Mouse (Mus musculus) Patski (cell line): ENCODE data around the gene Plk3. TPM values are rescaled to one million over a fixed set of nuclear protein-coding genes. Genes with fewer than 3 reads are reported as not detected.

ENCODE experiments used
- ATAC-seq: fragments of 100-300 bp; one replicate; pipeline ENCODE4 v1.8.0; 2021
- CTCF ChIA-PET: fragments of 350-600 bp; sonication (Branson Sonifier 250); formaldehyde crosslinking; loops from one replicate; lab custom pipeline; 2022; ENCODE audit warnings: inconsistent platforms; lab: Charles Lee
- POLR2A ChIA-PET: fragments of 350-600 bp; sonication (Branson Sonifier 250); formaldehyde crosslinking; loops from one replicate; lab custom pipeline; 2022; ENCODE audit warnings: antibody characterized with exemption, inconsistent platforms; lab: Charles Lee
- DNase-seq: peaks from one replicate; pipeline ENCODE4 v3.0.0-alpha.2; 2011; ENCODE audit warnings: low read depth, low spot score
- H3K27me3 ChIP-seq: fragments of 371-371 bp; one replicate; pipeline ENCODE4 v1.5.1; 2021
- CTCF ChIP-seq: fragments of 100-300 bp; IDR thresholded peaks from one replicate; pipeline ENCODE4 v1.5.1; 2021
- in situ Hi-C: fragments of 300-500 bp; cut with MboI; formaldehyde crosslinking; loops from 3 replicates; pipeline ENCODE4 v1.11.1; 2018; ENCODE audit warnings: low pct_unique_long_range_greater_than_20kb, mixed read lengths
- polyA plus RNA-seq: library from polyadenylated mRNA; unstranded; gene quantifications from one replicate; pipeline ENCODE4 v1.2.3, GENCODE M21; 2021

Plk3 gene
- polyA plus RNA-seq, 1 experiment from 2014 or later = 9.7 TPM

DNA sequence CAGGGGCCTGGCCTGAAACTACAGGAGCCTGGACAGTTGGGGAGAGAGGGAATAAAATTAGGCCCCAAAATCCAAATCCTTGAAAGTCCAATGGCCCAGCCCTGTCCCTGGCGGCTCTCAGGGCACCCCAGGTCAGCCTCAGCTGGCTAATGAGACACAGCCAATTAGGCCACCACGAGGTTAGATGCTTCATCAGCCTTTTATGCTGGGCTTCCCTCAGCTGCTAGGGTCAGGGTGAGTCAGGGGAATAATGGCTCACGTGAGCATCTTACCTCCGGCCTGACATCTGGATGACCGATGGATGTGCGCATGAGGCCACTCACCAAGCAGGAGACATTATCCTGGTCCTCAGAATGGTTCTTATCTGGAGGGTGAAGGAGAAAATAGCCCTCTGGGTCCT lies 3.0 kb downstream of the Plk3 start:
- CTCF ChIA-PET = no interaction called here

DNA sequence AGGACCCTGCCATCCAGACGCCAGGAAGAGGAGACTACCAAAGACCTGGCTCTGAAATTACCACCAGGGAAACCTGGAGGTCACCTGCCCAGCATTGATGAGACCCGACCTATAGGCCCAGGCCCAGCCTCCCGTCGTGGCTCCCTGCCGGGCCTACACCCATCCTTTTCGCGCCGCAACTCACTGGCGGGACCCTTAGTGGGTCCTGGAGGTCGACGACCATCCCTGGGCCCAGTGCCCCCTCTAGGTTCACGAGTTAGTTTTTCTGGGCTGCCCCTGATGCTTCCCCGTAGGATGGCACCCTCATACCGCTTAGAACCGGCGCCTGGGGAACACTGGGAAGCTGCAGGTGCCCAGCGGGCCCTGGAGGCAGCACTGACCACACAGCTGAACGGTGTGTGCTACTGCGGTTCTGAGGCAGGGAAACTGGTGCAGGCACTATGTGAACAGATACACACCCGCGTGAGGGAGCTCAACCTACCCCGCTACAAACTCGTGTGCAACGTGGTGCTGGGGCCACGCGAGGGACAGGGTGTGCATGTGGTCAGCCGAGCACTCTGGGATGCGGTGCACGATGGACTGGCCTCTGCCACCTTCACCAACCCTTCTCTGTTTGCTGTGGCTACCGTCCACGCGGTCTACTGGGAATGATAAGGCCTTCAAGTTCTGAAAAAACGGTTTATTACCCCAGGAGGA lies 5.6 kb downstream of the Plk3 start:
- ChIA-PET CTCF (interaction anchor here (1.1 kb wide), 1 partner anchor 11 kb away, joined by 3 read pairs; no protein-coding TSS in a partner anchor), POLR2A (no interaction called here)
- H3K27me3 ChIP-seq = no peaks in the 10 kb centered on the region
- no peak for TF ChIP-seq CTCF
- no peak for ATAC-seq
- no peak for DNase-seq
- in situ Hi-C loops = loop anchor here (10.0 kb wide), 1 partner anchor 403 kb away; the partner anchor contains the start of gene Tesk2

More for the DNA sequence above, 3.0 kb downstream of the Plk3 start:
- POLR2A ChIA-PET = no interaction called here
- TF ChIP-seq CTCF = no peak
- ATAC-seq = no peak
- no peaks in the 10 kb centered on the region for H3K27me3 ChIP-seq
- in situ Hi-C loops = loop anchor here (5.0 kb wide), 1 partner anchor 308 kb away; the partner anchor contains the start of gene Hpdl
- no peak for DNase-seq

DNA sequence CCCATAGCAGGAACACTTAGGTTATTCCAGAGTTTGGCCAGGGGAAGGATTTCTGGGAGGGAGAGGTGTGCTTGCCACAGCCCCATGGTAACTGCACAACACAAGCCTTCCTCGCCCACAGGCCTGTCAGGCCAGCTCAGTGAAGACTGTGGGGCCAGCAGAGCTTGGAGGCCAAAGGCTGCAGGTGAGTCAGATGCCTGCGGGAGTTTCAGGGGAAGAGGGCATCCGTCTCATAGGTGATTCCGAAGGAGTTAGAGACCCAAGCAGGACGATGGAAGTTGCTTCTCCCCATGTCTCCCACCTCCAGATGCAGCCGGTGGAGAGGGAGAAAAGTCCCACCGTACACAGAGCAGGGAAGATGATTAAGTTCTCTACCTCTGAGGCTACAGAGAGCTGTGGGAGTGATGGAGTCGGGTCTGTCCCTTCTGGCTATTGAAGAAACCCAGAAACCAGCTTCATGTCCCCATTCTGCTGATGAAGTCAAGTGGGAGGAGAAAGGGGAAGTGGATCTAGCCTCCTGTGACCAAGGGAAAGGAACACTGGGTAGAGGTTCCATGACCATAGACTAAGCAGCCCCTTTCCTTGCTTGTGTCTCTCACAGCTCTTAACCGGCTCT lies 7.0 kb downstream of the Plk3 start, which contains the start of gene Tctex1d4:
TSS of gene Tctex1d4 (plus strand) at position 120 of the 616 bp plus-strand sequence.
- no peak for TF ChIP-seq CTCF
- no peaks in the 10 kb centered on the region for H3K27me3 ChIP-seq
- DNase-seq = no peak
- CTCF ChIA-PET = interaction anchor here (1.1 to 1.5 kb wide), 4 partner anchors 14 to 124 kb away, joined by 3 to 4 read pairs (median 4); no protein-coding TSS in a partner anchor
- POLR2A ChIA-PET = no interaction called here
- in situ Hi-C loops = loop anchor here (10.0 kb wide), 1 partner anchor 402 kb away; the partner anchor contains the start of gene Tesk2
- ATAC-seq = peak; percentile 65

DNA sequence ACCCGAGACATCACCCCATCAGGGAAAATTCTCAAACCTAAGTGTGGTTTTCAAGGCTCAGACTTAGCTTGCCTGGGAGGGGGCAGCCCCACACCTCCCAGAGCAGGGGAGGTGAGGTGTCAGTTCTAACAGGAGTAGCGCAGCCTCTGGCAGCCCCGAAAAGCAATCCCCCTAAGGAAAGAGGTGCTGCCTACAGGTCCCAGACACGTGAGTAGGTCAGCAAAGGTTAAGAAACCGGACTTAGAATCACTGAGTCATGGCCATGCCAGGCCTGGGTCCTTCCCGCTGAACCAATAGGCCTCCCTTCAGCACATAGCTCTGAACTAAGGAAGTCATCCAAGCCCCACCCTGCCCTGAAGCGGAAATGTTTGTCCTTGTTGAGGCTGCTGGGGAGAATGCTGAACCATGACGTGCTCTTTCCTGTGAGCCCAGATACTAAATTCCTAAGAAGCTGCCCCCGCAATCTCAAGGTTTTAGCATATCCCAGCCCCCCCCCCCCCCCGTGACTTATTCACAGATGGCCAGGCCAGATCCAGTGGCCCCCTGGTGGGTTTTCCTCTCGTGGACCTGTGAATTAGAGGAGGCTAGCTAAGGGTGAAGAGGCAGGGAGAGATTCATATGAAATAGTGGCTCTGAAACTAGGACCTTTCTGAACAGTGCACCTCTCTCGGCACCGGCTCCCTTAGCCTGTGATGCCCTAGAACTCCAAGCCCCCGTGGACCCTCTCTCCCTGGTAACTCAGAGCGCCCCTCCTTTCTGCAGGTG lies 7.7 kb downstream of the Plk3 start:
- CTCF ChIA-PET = interaction anchor here (1.1 to 1.5 kb wide), 5 partner anchors 8 to 124 kb away, joined by 3 to 5 read pairs (median 4); partner anchors contain the start of gene Plk3
- no peaks in the 10 kb centered on the region for H3K27me3 ChIP-seq
- ATAC-seq (peak; percentile 77), DNase-seq (no peak)
- in situ Hi-C loops = loop anchor here (10.0 kb wide), 1 partner anchor 401 kb away; the partner anchor contains the start of gene Tesk2
- POLR2A ChIA-PET = interaction anchor here (1.2 kb wide), 1 partner anchor 310 kb away, joined by 3 read pairs; no protein-coding TSS in a partner anchor
- no peak for TF ChIP-seq CTCF

DNA sequence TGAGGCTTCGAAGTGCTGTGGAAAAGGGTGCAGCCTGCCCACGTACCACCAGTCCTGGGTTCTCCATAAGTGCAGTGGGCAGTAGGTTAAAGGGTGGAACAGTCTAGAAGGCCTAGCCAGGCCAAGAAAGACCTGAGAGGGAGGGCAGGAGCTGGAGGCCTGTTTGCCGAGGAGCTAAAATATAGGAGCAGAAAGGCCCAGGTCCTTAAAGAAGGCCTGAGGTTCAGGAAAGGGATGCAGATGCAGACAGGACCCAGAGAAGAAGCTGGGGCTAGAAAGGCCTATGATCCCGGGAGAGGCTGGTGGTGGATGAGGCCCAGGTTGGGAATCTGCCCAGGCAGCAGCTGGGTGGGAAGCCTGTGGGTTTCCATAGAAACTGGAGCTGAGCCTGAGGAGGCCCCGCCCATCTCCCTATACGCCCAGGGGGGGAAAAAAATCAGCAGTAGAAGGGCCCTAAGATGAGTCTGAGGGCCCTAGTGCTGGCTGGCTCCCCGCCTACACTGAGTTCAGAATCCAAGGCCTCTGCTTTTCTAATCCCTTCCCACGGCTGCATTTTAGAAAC lies 8.3 kb downstream of the Plk3 start, which contains the start of gene Btbd19:
TSS of gene Btbd19 (minus strand) at position 378 of the 562 bp plus-strand sequence.
- in situ Hi-C loops = loop anchor here (10.0 kb wide), 1 partner anchor 401 kb away; the partner anchor contains the start of gene Tesk2
- ATAC-seq (peak; percentile 9), DNase-seq (no peak)
- CTCF ChIA-PET = interaction anchor here (1.1 to 1.5 kb wide), 3 partner anchors 8 to 104 kb away, joined by 3 to 5 read pairs (median 4); partner anchors contain the start of gene Plk3
- no peak for TF ChIP-seq CTCF
- POLR2A ChIA-PET = interaction anchor here (1.2 kb wide), 1 partner anchor 310 kb away, joined by 3 read pairs; no protein-coding TSS in a partner anchor
- H3K27me3 ChIP-seq = no peaks in the 10 kb centered on the region

DNA sequence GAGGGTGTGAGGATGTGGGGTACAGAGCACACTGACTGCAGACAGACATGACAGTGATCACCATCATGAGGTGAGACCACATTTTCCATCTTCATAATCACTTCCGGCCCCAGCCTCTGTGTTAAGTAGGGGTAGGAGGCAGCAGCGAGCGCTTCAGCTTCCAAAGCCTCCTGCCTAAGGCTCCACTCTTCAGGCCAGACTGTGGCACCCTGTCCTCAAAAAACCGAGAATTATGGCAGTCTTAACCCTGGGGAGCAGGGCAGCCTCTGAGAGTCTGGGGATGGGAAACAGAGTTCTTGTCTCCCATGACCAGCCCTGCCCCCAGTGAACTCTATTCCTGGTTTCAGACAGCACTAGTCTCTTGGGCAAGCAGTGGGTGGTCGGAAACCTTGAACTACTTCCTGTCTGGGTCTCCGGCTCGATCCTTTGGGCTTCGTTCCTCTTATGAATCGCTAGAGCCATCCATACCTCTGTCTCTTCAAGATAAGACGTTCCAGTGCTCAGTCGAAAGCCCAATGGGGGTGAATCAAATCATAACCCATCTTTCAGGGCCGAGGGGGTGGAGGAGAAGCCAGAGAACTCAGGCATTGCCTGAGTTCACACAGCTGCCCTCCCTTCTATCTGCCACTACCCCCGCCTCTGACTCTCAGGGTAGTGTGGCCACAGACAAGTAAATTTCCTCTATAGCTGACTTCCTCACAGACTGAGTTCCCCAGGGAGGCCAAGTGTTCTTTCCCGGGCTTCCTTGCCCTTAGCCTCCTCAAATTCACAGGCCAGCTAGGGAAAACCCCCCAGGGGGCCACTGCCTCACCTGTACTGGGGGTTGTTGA lies 9.0 kb downstream of the Plk3 start:
- ChIA-PET POLR2A (interaction anchor here (1.2 kb wide), 1 partner anchor 309 kb away, joined by 3 read pairs; no protein-coding TSS in a partner anchor), CTCF (interaction anchor here (1.3 kb wide), 1 partner anchor 9 kb away, joined by 5 read pairs; the partner anchor contains the start of gene Plk3)
- DNase-seq (no peak), ATAC-seq (no peak)
- TF ChIP-seq CTCF = no peak
- H3K27me3 ChIP-seq = no peaks in the 10 kb centered on the region
- in situ Hi-C loops = loop anchor here (10.0 kb wide), 1 partner anchor 400 kb away; the partner anchor contains the start of gene Tesk2

DNA sequence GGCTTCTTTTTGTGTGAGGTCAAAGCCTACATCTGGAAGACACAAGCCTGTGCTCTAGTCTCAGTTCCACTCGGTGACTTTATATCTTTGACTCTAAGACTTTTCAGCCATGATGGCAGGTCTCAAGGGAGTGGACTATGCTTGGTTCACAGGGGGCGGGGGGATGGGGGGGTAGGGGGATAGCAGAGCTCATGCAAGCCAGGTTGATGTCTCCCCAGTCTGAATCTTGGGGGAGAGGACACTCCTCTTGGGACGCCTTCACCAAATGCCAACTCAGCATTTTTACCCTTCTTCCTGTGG lies 9.6 kb downstream of the Plk3 start:
- H3K27me3 ChIP-seq = no peaks in the 10 kb centered on the region
- DNase-seq = no peak
- POLR2A ChIA-PET = no interaction called here
- no peak for TF ChIP-seq CTCF
- ATAC-seq = no peak
- CTCF ChIA-PET = no interaction called here
- in situ Hi-C loops = loop anchor here (10.0 kb wide), 1 partner anchor 399 kb away; the partner anchor contains the start of gene Tesk2

DNA sequence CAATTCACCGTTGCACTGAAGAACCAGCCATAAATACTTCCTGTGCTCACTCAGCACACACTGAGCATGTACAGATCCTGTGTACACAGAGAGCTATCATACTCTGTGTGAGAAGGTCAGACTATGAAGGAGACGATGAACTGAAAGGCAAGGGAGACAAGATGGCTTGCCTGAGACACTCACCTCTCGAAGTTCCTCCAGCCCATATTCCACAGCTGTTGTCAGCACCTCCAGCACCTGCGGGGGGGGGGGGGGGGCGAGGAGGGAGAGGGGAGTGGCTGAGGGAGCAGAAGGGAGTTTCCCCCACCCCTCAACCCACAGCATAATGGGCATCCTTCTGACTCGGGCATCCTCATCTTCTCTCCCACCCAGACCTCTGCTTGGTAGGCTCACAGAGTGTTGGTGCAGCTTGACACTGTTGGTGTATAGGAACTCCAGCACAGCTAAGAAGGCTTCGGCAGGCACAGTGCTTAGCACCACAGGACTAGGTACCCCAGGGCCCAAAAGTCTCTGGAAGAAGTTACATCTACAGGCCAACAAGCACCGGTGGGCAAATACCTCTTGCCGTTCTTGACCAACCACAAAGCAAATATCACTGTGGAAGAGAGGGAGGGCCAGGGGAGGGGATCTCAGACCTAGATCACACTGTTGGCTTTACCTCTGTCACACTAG lies 10.1 kb downstream of the Plk3 start:
- ATAC-seq (no peak), DNase-seq (no peak)
- no peak for TF ChIP-seq CTCF
- in situ Hi-C loops = loop anchor here (10.0 kb wide), 1 partner anchor 399 kb away; the partner anchor contains the start of gene Tesk2
- CTCF ChIA-PET = interaction anchor here (3.7 kb wide), 1 partner anchor 9 kb away, joined by 19 read pairs; the partner anchor contains the start of gene Plk3
- POLR2A ChIA-PET = interaction anchor here (3.4 kb wide), 1 partner anchor 9 kb away, joined by 8 read pairs; the partner anchor contains the start of gene Plk3
- no peaks in the 10 kb centered on the region for H3K27me3 ChIP-seq
